Mouse (Mus musculus): ENCODE data around the gene Jarid2.

- no peak for TF ChIP-seq EP300 (IDR thresholded peaks at IDR 0.05; ENCODE audit: insufficient read depth, low read depth, low read length)
- TF ChIP-seq CTCF (IDR thresholded peaks at IDR 0.05) = no peak
Measured at GRCm38 (mm10) chr13:44760761-44761160, 31.5 kb downstream of the Jarid2 start.

Data from heart, adult 2 months (tissue).